Mouse (Mus musculus) lung, postnatal 0 days (tissue): ENCODE data around the gene Ppp1r3e.

Experiments
- CTCF ChIP-seq: IDR thresholded peaks from 2 replicates; pipeline ENCODE4 v1.5.1; 2016; ENCODE audit warnings: antibody characterized with exemption, mild to moderate bottlenecking
- EP300 ChIP-seq: IDR thresholded peaks from 2 replicates; pipeline ENCODE4 v1.6.1; 2016; ENCODE audit warnings: antibody characterized with exemption, mild to moderate bottlenecking, control low read depth

GRCm38 (mm10) chr14:54876539-54877047, 757 bp downstream of the Ppp1r3e start:
- TF ChIP-seq CTCF (no peak), EP300 (no peak)
